Mouse (Mus musculus) urinary bladder, adult 2 months (tissue): Measurements from ENCODE around the gene Olfr1152. TPM values are rescaled to one million over a fixed set of nuclear protein-coding genes. Genes with fewer than 3 reads are reported as not detected.

Source experiments
- DNase-seq: peaks from one replicate; pipeline ENCODE4 v3.0.0; 2022; ENCODE audit warnings: low spot score
- polyA plus RNA-seq: library from polyadenylated mRNA; depleted of rRNA; stranded (reverse); fragments of >200 nt; gene quantifications from 2 replicates; pipeline ENCODE4 v1.2.3, GENCODE M21; 2012; rRNA removed

Olfr1152 gene
- not detected in 2 replicates for polyA plus RNA-seq

DNA sequence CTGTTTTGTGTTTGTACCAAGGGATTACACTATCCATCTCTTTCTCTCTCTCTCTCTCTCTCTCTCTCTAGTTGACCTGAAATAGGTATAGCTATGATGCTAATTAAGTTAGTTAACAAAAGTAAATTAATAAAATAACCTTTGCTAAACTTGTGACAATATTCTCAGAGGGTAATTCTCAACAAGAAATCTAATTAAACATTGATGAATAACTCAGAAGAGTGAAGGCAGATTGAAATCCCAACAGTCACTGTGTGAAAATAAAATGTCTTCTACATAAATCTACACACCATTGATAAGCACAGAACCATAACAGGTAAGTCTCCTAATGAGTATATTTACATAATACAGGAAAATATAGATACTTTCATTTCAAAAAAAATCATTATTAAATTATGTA lies at the start of gene Olfr1152:
TSS of gene Olfr1152 (plus strand) at position 301 of the 400 bp plus-strand sequence.
- DNase-seq: no peak

DNA sequence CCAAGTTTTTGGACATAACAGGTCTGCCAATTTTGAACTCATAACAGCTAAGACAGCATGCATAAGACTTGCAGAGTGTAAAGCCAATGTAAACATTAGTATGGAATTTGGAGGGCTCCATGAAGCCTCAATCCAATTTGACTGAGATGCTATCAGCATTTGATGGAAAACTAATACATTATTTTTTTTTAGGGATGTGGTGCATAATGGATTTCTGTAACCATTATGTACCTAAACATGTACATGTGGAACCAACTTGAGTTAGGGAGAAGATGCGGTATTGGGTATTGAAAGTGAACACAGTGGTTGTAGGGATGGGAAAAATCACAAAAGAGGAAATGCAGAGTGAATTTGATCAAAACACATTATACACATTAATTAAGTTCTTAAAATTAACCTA lies 36.1 kb upstream of the Olfr1152 start, which contains the start of gene Olfr1148:
TSS of gene Olfr1148 (plus strand) at position 301 of the 400 bp plus-strand sequence.
- DNase-seq: no peak

DNA sequence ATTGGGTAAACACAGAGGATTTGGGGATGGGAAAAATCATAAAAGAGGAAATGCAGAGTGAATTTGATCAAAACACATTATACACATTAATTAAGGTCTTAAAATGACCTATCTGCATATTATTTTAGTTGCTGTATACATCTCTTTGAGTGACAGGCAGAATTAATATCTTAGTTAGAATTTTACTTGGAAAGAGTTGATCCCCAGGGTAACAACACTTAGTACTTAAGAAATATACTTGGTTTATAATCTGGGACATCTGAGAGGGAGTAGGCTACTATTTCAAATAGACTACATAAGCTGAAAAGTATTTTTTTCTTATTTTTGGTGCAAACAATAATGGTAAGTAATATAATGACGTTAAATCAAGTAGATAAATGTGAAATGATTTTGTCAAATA lies 22.6 kb upstream of the Olfr1152 start, which contains the start of gene Olfr1150-ps1:
TSS of gene Olfr1150-ps1 (plus strand) at position 301 of the 400 bp plus-strand sequence.
- no peak for DNase-seq

DNA sequence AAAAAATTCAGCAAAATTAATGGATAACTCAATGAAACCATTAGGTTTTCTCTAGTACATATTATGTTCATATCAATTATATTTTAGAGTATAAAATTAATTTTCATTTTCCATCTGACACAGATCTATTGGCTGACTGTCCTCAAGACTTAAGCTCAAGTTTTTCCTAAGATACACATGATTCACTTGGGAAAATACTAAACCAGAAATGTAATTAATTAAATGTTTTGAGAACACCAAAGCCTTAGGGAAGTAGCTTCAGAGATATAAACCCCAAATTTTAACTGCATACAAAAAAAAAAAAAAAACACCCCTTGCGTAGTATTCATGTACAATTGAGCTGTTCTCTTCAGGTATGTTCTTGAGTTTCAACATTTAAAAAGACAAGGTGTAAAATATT lies 10.7 kb upstream of the Olfr1152 start, which contains the start of gene Olfr1151:
TSS of gene Olfr1151 (plus strand) at position 301 of the 400 bp plus-strand sequence.
- DNase-seq: no peak

DNA sequence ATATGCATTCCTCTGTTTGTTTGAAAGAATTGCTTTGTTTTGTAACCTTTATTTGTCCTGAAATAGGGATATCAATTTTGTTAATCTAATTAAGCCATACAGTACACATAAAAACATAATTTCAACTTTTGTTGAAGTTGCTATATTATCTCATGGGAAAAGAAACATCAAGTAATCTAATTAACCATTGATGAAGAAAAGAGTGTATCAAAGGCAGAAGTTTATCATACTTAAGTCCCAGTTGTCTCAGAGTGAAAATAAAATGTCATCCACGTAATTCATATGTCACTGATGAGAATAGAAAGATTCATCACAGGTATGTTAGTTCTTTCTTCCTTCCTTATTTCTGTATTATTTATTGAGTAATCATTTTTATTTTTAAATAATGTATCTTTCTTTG lies 28.4 kb downstream of the Olfr1152 start, which contains the start of gene Olfr1153:
TSS of gene Olfr1153 (plus strand) at position 301 of the 400 bp plus-strand sequence.
- no peak for DNase-seq

DNA sequence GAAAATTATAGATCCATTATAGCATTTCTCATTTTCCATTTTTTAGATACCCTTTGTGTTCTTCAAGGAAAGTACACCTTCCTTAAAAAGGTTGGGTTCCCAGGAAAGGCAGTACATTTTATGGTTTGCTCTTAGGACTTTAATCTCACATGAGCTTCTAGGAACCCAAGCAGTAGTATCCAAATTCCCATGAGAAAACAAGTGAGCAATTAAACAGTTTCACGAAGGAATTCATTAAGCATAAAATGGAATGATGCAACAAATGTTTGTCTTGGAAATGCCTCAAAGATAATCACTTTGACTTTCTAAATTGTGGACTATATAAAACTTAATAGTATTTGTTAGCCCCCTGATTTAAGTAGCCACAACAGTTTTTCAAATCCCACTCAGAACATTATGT lies 38.8 kb downstream of the Olfr1152 start, which contains the start of gene Olfr1154:
TSS of gene Olfr1154 (minus strand) at position 101 of the 400 bp plus-strand sequence.
- DNase-seq: no peak

Other genes starting within 250 kb of the Olfr1152 start
- gene Olfr1131, start 239.4 kb upstream of the Olfr1152 start, polyA plus RNA-seq: not detected in 2 replicates
- not detected in 2 replicates for gene Olfr1132, start 229.0 kb upstream of the Olfr1152 start, polyA plus RNA-seq
- not detected in 2 replicates for gene Olfr1133, start 219.1 kb upstream of the Olfr1152 start, polyA plus RNA-seq
- gene Olfr1134, start 208.0 kb upstream of the Olfr1152 start, polyA plus RNA-seq: not detected in 2 replicates
- not detected in 2 replicates for gene Olfr1135, start 192.8 kb upstream of the Olfr1152 start, polyA plus RNA-seq
- not detected in 2 replicates for gene Olfr1136, start 172.5 kb upstream of the Olfr1152 start, polyA plus RNA-seq
- gene Olfr1137, start 153.3 kb upstream of the Olfr1152 start, polyA plus RNA-seq: not detected in 2 replicates
- not detected in 2 replicates for gene Olfr1138, start 126.5 kb upstream of the Olfr1152 start, polyA plus RNA-seq
- gene Olfr1140, start 122.7 kb upstream of the Olfr1152 start, polyA plus RNA-seq: not detected in 2 replicates
- gene Olfr1141, start 112.5 kb upstream of the Olfr1152 start, polyA plus RNA-seq: not detected in 2 replicates
- gene Olfr152, start 87.0 kb upstream of the Olfr1152 start, polyA plus RNA-seq: not detected in 2 replicates
- gene Olfr1143, start 65.9 kb upstream of the Olfr1152 start, polyA plus RNA-seq: not detected in 2 replicates
- not detected in 2 replicates for gene Olfr1145, start 56.7 kb upstream of the Olfr1152 start, polyA plus RNA-seq
- not detected in 2 replicates for gene Olfr1148, start 36.0 kb upstream of the Olfr1152 start, polyA plus RNA-seq
- gene Olfr1150-ps1, start 22.5 kb upstream of the Olfr1152 start, polyA plus RNA-seq: not detected in 2 replicates
- not detected in 2 replicates for gene Olfr1151, start 10.6 kb upstream of the Olfr1152 start, polyA plus RNA-seq
- not detected in 2 replicates for gene Olfr1153, start 28.5 kb downstream of the Olfr1152 start, polyA plus RNA-seq
- gene Olfr1154, start 38.7 kb downstream of the Olfr1152 start, polyA plus RNA-seq: not detected in 2 replicates
- gene Olfr1155, start 78.6 kb downstream of the Olfr1152 start, polyA plus RNA-seq: not detected in 2 replicates
- gene Olfr1156, start 86.6 kb downstream of the Olfr1152 start, polyA plus RNA-seq: not detected in 2 replicates
- gene Olfr1157, start 101.8 kb downstream of the Olfr1152 start, polyA plus RNA-seq: not detected in 2 replicates
- not detected in 2 replicates for gene Olfr74, start 108.2 kb downstream of the Olfr1152 start, polyA plus RNA-seq
- not detected in 2 replicates for gene Olfr1158, start 123.6 kb downstream of the Olfr1152 start, polyA plus RNA-seq
- gene Olfr1160, start 141.8 kb downstream of the Olfr1152 start, polyA plus RNA-seq: not detected in 2 replicates
- gene Olfr1161, start 156.3 kb downstream of the Olfr1152 start, polyA plus RNA-seq: not detected in 2 replicates
- not detected in 2 replicates for gene Olfr73, start 171.2 kb downstream of the Olfr1152 start, polyA plus RNA-seq
- not detected in 2 replicates for gene Olfr1162, start 184.6 kb downstream of the Olfr1152 start, polyA plus RNA-seq
- gene Olfr1163, start 205.3 kb downstream of the Olfr1152 start, polyA plus RNA-seq: not detected in 2 replicates
- gene Olfr1164, start 227.5 kb downstream of the Olfr1152 start, polyA plus RNA-seq: not detected in 2 replicates